Mouse (Mus musculus) liver, embryonic 11.5 days (tissue): ENCODE measurements at regions not wholly inside any gene's neighbourhood (a gene's known extent, or its start where the extent isn't known, plus 50 kb on each side); places are given as distances from the start of the nearest gene placed in this dataset.
"Not testable (repeated sequence)": the region's sequence is repeated elsewhere in the genome, so short reads cannot be mapped to it uniquely, and the experiment has no call there.

Experiments used
- ATAC-seq: fragments of 200-750 bp; cut with Nextera tagmentation; replicated peaks from 2 replicates; pipeline ENCODE4 v1.8.0; 2017; ENCODE audit warnings: moderate number of reproducible peaks, mild to moderate bottlenecking, moderate TSS enrichment, moderate library complexity; ENCODE audit not compliant: low FRiP score
- DNase-seq: peaks from one replicate; pipeline ENCODE4 v3.0.0-alpha.2; 2017; ENCODE audit warnings: low spot score
- H3K27ac ChIP-seq: fragments of 300-500 bp; sonication (generic); 2 replicates; pipeline ENCODE4 v1.5.1; 2014; ENCODE audit warnings: mild to moderate bottlenecking, low read depth, low read length, control low read depth
- H3K27me3 ChIP-seq: fragments of 300-500 bp; sonication (generic); replicated peaks from 2 replicates; pipeline ENCODE4 v1.6.1; 2014; ENCODE audit warnings: low read length, mixed read lengths; ENCODE audit not compliant: control insufficient read depth, insufficient read depth
- H3K36me3 ChIP-seq: fragments of 300-500 bp; sonication (generic); 2 replicates; pipeline ENCODE4 v1.6.1; 2014; ENCODE audit warnings: mild to moderate bottlenecking, low read length, moderate library complexity, mixed read lengths; ENCODE audit not compliant: control insufficient read depth, insufficient read depth
- H3K4me1 ChIP-seq: fragments of 300-500 bp; sonication (generic); replicated peaks from 2 replicates; pipeline ENCODE4 v1.6.1; 2014; ENCODE audit warnings: low read length, mixed read lengths; ENCODE audit not compliant: control insufficient read depth, insufficient read depth
- H3K4me2 ChIP-seq: fragments of 300-500 bp; sonication (generic); 2 replicates; pipeline ENCODE4 v1.6.1; 2014; ENCODE audit warnings: mild to moderate bottlenecking, control low read depth, moderate library complexity
- H3K4me3 ChIP-seq: fragments of 300-500 bp; sonication (generic); 2 replicates; pipeline ENCODE4 v1.5.1; 2014; ENCODE audit warnings: low read depth, low read length, control low read depth
- H3K9ac ChIP-seq: fragments of 300-500 bp; sonication (generic); 2 replicates; pipeline ENCODE4 v1.6.1; 2014; ENCODE audit warnings: low read depth, low read length, control low read depth
- H3K9me3 ChIP-seq: fragments of 300-500 bp; sonication (generic); 2 replicates; pipeline ENCODE4 v1.6.1; 2016; ENCODE audit warnings: low read length, inconsistent platforms, mixed read lengths; ENCODE audit not compliant: control insufficient read depth
- WGBS: fragments of 180-500 bp; shearing (Covaris S2); extraction: QIAGEN DNeasy Blood & Tissue Kit; methylation state at CpG from one replicate; pipeline ENCODE4 v1.1.7; 2014; 5-methylcytosine and 5-hydroxymethylcytosine counted together

DNA sequence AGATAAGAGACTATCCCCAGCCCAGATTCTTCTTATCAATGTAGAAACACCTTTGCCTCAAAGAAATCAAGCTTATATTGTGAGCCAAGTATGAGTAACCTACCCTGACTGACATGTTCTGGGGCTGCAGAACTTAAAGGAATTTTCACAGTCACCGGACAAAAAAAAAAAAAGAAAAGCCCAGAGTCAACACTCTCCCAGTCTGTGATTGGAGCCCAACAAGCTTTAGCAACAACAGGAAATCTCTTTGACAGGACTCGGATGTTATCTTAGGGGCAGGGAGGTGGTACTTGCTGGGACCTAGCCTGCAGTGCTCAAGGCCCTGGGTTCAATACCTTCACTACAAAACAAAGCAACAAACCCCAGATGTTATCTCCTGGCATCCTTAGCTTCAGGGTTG is 114.2 kb downstream of the Nectin1 start:
- DNase-seq (no peak), ATAC-seq (no peak)
- no peaks in the 10 kb centered on the region for H3K36me3 ChIP-seq
- no peak overlapping the region for H3K4me3 ChIP-seq
- no peaks in the 10 kb centered on the region for H3K9me3 ChIP-seq
- no peak overlapping the region for H3K4me2 ChIP-seq
- H3K27me3 ChIP-seq = peaks cover 18% of the 10 kb centered on the region
- H3K4me1 ChIP-seq = 0 out of 2 replicates have a peak, but pooled peaks cover 4% of the 10 kb centered on the region
- WGBS = 10% methylated on average over 2 of the region's 2 CpGs
- H3K27ac ChIP-seq = no peak overlapping the region
- H3K9ac ChIP-seq = no peak overlapping the region

- Histone ChIP-seq H3K4me2 (no peak overlapping the region), H3K4me1 (0 out of 2 replicates have a peak, but pooled peaks cover 4% of the 10 kb centered on the region), H3K9ac (no peak overlapping the region), H3K36me3 (no peaks in the 10 kb centered on the region), H3K27me3 (peaks cover 24% of the 10 kb centered on the region), H3K9me3 (no peaks in the 10 kb centered on the region), H3K4me3 (no peak overlapping the region), H3K27ac (no peak overlapping the region)
- WGBS = 40% methylated on average over 6 of the region's 6 CpGs
- DNase-seq (no peak), ATAC-seq (no peak)
Measured at GRCm38 (mm10) chr9:43858761-43859160, 115.0 kb downstream of the Nectin1 start.

DNA sequence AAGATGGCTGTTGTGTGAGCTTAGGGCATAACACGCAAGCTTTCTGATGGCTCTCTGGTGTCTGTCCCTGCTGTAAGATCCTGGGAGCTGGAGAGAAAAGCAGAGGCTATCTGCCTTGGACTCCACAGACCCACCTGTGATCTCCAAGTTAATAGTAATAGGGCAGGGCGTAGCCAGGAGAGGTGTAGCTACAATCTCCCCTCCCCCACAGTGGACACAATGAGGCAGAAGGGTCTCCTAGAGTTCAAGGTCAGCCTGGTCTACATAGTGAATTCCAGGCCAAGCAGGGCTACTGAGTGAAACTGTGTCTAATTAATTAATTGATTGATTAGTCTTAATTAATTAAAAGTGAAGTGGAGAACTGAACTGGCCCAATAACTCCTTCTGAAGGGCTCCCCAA is 116.5 kb downstream of the Nectin1 start:
- Histone ChIP-seq H3K4me2 (no peak overlapping the region), H3K4me1 (0 out of 2 replicates have a peak, but pooled peaks cover 8% of the 10 kb centered on the region), H3K36me3 (no peaks in the 10 kb centered on the region), H3K9me3 (no peaks in the 10 kb centered on the region), H3K4me3 (no peak overlapping the region), H3K27ac (no peak overlapping the region), H3K27me3 (peaks cover 36% of the 10 kb centered on the region), H3K9ac (no peak overlapping the region)
- no peak for DNase-seq
- 86% methylated on average over 2 of the region's 2 CpGs for WGBS
- no peak for ATAC-seq

DNA sequence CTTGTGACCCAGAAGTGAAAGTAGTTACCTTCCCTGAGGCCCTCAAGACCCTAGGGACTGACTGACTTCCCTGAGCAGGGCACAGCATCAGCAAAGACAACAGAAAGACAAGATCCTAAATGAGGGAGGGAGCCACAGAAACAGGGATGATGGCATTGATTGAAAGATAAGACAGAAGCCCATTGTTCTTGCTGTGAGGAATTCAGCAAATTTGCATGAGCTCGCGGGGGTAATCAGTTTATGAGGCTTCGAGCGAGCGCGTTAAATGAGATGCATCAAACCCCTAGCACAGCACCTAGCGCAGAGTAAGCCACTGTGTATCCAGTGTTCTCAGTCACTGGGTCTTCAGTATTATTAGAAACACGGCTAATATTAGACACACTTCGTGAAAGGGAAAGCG is 117.6 kb downstream of the Nectin1 start:
- no peak overlapping the region for H3K4me2 ChIP-seq
- peaks cover 36% of the 10 kb centered on the region for H3K27me3 ChIP-seq
- H3K4me1 ChIP-seq = 0 out of 2 replicates have a peak, but pooled peaks cover 8% of the 10 kb centered on the region
- no peak for DNase-seq
- H3K9me3 ChIP-seq = no peaks in the 10 kb centered on the region
- no peak for ATAC-seq
- WGBS = 30% methylated on average over 10 of the region's 10 CpGs
- no peak overlapping the region for H3K9ac ChIP-seq
- H3K36me3 ChIP-seq = no peaks in the 10 kb centered on the region
- H3K27ac ChIP-seq = no peak overlapping the region
- no peak overlapping the region for H3K4me3 ChIP-seq

GRCm38 (mm10) chr9:43862034-43862433 is 118.2 kb downstream of the Nectin1 start:
- not testable (repeated sequence) for H3K27ac ChIP-seq, H3K4me1 ChIP-seq, H3K9ac ChIP-seq, ATAC-seq, H3K9me3 ChIP-seq, H3K36me3 ChIP-seq, DNase-seq, H3K4me3 ChIP-seq, H3K4me2 ChIP-seq
- peaks cover 36% of the 10 kb centered on the region for H3K27me3 ChIP-seq
- WGBS = 27% methylated on average over 11 of the region's 11 CpGs

DNA sequence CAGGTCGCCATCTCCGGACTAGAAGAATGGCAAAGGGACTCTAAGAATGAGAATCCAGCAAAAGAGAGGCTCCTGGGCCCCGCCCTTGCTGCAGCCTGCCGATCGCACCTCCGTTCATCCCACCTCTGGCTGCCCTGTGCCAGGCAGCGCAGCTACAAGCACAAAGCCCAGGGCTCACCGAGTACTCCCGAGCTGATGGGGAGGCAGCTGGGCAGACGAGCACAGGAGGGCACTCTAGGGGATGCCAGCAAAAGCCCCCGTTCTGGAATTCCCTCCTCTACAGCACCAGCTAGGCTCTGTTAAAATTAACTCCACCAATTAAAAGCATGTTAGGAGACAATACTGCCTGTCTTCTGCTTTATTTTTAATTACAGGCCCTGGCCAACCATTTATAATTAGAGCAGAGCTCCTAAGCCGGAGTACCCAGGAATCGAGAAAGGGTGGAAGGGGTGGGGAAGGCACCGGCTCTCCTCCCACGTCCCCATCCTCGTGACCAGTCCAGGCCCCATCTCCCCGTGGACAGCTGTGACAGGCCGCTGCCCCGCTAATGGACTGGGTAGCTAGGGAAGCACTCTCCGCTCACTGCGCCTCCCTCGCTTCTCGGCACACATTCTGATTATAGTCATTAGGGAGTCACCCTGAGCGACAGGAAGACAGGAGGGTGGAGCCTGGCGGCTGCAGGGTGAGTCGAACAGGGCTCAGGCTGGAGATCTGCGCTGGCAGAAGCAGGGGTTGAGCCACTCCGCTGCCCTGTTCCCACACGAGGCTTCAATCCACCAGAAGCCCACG is 120.0 kb downstream of the Nectin1 start:
- Histone ChIP-seq H3K4me2 (peak overlapping the region; percentile 49), H3K9ac (no peak overlapping the region)
- DNase-seq = peak; percentile 41

GRCm38 (mm10) chr9:43866802-43867201 is 123.0 kb downstream of the Nectin1 start:
- H3K4me3 ChIP-seq = no peak overlapping the region
- no peaks in the 10 kb centered on the region for H3K36me3 ChIP-seq
- WGBS = 75% methylated on average over 12 of the region's 12 CpGs
- no peak overlapping the region for H3K4me2 ChIP-seq
- peaks cover 28% of the 10 kb centered on the region for H3K27me3 ChIP-seq
- DNase-seq = no peak
- H3K4me1 ChIP-seq = 0 out of 2 replicates have a peak, but pooled peaks cover 4% of the 10 kb centered on the region
- H3K9me3 ChIP-seq = no peaks in the 10 kb centered on the region
- no peak overlapping the region for H3K9ac ChIP-seq
- no peak for ATAC-seq
- no peak overlapping the region for H3K27ac ChIP-seq

More for the DNA sequence above, 120.0 kb downstream of the Nectin1 start:
- Histone ChIP-seq H3K27ac (no peak overlapping the region), H3K27me3 (peaks cover 36% of the 10 kb centered on the region), H3K36me3 (no peaks in the 10 kb centered on the region), H3K9me3 (no peaks in the 10 kb centered on the region), H3K4me1 (0 out of 2 replicates have a peak, but pooled peaks cover 4% of the 10 kb centered on the region), H3K4me3 (no peak overlapping the region)
- WGBS = 5% methylated on average over 30 of the region's 30 CpGs
- no peak for ATAC-seq

DNA sequence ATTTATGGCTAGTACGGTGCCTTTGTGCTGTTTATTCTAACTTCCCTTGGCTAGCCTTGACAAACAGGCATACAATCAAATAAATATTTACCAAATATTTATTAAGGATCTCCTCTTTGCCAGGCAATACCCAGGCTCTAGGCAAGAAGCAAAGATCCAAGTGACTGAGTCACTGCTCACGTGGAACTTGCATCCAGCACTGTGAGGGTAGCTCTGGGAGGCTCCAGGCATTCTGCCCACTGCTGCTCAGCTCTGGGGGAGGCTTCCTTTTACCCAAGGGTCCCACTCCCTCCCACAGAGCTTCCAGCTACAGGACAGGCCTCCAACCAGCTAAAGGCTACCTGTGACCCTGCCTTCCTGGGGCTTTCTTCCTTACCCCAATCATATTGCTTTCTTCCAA is 130.1 kb downstream of the Nectin1 start:
- Histone ChIP-seq H3K9me3 (no peaks in the 10 kb centered on the region), H3K9ac (no peak overlapping the region), H3K27me3 (peaks cover 12% of the 10 kb centered on the region), H3K4me3 (no peak overlapping the region), H3K27ac (no peak overlapping the region), H3K4me1 (no peaks in the 10 kb centered on the region), H3K36me3 (no peaks in the 10 kb centered on the region), H3K4me2 (no peak overlapping the region)
- ATAC-seq = no peak
- WGBS = 69% methylated on average over 2 of the region's 2 CpGs
- no peak for DNase-seq

DNA sequence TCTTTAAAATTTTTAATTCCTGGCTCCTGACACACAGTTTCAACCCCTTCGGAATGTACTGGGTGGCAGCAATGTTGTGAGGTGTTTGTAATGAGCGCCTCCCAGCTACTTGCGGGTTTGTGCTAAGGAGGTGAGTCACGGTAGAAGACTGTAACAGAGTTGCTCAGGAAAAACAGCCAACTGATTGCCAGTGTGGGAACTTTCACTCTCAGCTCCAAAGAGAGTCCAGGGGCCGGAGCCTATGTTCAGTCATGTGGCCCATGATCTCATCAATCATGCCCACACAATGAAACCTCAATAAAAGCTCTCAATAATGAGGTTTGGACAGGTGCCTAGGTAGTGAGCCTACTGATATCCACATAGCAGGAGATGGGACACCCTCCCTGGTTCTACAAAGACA is 130.5 kb downstream of the Nectin1 start:
- Histone ChIP-seq H3K36me3 (no peaks in the 10 kb centered on the region), H3K4me3 (no peak overlapping the region), H3K27ac (no peak overlapping the region), H3K4me2 (no peak overlapping the region), H3K9ac (no peak overlapping the region), H3K4me1 (no peaks in the 10 kb centered on the region; the same call in 1 of the 2 replicates), H3K9me3 (no peaks in the 10 kb centered on the region), H3K27me3 (peaks cover 17% of the 10 kb centered on the region)
- DNase-seq (no peak), ATAC-seq (no peak)
- 82% methylated on average over 5 of the region's 5 CpGs for WGBS
